Mouse (Mus musculus): ENCODE data around the gene Rpl11. TPM values are rescaled to one million over a fixed set of nuclear protein-coding genes. Genes with fewer than 3 reads are reported as not detected.

Gene Rpl11
- total RNA-seq, 2 experiments from 2014 or later = 419 to 459 TPM

GRCm38 (mm10) chr4:136027416-136028131 is 25.7 kb downstream of the Rpl11 start:
- no peak for DNase-seq

- DNase-seq = no peak
Measured at GRCm38 (mm10) chr4:136025350-136025749, 27.9 kb downstream of the Rpl11 start.

DNA sequence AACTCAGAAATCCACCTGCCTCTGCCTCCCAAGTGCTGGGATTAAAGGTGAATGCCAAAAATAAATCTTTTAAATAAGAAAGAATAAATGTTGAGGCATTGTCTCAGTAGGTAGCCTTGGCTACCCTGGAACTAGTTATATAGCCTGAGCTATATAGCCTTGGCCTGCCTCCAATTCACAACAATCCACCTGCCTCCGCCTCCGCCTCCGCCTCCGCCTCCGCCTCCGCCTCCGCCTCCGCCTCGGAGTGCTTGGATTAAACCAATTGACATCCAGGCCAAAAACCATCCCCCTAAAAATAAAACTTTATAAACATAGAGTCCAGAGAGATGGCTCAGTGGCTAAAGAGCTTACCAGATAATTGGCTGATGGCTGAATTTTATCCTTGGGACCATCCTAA is 30.3 kb downstream of the Rpl11 start:
- no peak for DNase-seq

DNA sequence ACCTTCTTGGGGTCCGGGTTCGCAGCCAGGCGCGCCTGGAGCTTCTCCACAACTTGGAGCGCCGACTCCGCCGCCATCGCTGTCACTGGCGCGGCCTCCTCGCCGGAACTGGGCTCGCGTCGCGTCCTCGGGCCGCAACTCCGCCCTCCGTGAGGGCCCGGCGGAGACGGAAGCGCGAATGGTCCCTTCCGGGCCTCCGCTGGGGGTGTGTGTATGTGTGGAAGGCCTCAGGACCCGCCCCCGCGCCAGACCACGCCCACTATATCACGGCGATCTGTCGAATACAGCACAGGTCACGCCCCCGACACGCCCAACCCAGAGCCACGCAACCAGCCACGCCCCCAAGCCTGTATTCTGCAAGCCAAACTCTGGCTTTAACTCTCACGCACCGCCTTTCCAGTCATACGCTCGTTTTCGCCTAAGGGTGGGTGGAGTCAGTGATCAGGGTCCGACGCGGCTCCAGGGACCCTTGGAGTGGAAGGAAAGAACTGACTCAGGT is 31.6 kb downstream of the Rpl11 start, which contains the start of gene Eloa:
TSS of gene Eloa (minus strand) at position 215 of the 499 bp plus-strand sequence.
- peak; percentile 100 for DNase-seq

GRCm38 (mm10) chr4:136020743-136021548 is 32.3 kb downstream of the Rpl11 start:
- DNase-seq = no peak

DNA sequence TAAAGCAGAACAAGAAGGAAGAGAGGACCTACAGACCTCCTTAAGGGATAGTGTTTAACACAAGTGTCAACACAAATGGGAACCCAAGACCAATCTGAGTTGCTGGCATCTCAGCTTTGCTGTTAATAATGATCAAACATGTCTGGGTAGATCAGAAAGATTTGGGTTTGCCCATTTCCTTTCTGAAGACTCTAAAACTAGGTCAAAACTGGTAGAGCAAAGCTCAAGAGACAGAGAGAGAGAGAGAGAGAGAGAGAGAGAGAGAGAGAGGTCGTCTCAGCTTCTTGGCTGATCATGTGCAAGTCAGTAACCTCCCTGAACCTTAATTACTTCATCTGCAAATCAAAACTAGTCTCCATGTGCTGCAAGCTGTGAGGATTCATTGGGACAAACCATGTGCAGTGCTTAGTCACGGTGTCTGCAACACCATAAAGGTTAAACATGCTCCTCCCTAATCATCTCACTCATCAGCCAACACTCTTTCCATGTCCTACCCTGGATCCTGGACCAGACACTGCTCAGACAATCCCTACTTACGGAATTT is 37.1 kb downstream of the Rpl11 start:
- no peak for DNase-seq

GRCm38 (mm10) chr4:136010586-136010985 is 42.6 kb downstream of the Rpl11 start:
- DNase-seq = no peak

GRCm38 (mm10) chr4:136008782-136009447 is 44.3 kb downstream of the Rpl11 start:
- DNase-seq = no peak

GRCm38 (mm10) chr4:136006821-136007220 is 46.4 kb downstream of the Rpl11 start:
- DNase-seq = no peak

- DNase-seq = no peak
Measured at GRCm38 (mm10) chr4:136004921-136005320, 48.3 kb downstream of the Rpl11 start.

GRCm38 (mm10) chr4:136004107-136004675 is 49.0 kb downstream of the Rpl11 start:
- no peak for DNase-seq

DNA sequence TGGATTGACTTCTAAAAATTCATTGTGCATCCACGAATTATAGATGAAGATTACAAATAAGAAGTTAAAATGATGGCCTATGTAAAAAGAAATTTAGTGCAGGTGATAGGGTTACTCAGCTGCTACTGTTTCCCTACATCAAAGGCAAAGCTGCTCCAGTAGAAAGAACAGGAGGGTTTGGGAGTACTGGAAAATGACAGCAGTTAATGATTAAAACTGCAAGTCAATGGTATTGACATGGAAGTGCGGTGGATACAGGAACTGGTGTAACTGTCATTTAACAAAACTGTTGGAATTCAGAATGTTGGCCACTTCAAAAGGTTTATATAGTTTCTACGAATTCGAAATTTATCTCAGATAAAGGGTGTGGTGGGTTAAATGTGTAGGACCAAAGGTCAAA is 58.1 kb downstream of the Rpl11 start:
- no peak for DNase-seq

DNA sequence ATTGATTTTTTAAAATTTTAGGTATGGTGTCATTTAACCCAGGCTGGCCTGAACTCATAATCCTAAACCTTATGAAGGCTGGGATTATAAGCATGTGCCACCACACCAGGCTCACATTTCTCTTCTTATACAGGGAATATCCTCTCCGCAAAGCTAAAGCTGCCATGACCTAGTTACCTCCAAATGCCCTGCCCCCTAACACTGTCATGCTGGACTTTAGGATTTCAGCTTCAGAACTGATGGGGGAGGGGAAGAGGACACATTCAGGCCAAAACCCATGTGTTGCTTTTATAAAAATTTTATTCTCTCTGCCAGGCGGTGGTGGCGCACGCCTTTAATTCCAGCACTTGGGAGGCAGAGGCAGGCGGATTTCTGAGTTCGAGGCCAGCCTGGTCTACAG is 59.3 kb downstream of the Rpl11 start:
- DNase-seq = no peak

- no peak for DNase-seq
Measured at GRCm38 (mm10) chr4:135987714-135988113, 65.5 kb downstream of the Rpl11 start.

DNA sequence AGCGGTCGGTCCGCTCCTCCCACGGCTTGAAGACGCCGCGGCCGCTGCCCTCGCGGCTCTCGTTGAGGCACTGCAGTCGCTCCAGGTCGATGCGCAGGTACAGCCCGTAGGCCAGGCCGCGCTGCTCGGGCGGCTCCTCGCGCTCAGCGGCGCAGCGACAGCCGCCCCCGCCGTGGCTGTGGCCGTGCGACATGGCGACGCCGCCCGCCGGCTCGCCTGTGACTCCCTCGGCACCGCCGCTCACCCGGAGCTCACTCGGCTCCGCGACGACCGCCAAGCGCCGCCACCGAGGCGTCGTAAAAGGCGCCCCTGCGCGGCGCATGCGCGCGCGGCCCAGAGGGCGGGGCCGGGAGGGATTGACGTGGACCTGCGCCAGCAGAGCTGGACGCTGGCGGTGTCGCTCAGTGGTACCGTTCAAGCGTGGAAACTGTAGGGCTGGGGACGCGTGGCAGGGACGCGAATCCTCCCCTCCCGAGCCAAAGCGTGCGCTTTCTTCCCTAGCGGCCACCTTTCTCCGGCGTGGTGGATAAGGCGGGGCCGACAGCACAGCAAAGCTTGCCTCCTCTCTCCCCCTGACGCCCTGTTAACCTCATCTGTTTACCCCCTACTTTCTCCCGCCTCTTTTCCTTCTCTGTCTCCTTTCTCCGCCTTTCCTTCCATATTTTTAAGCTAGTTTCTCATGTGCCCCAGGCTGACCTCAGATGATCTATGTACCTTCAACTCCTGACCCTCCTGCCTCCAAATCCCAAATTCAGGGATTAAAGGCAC is 66.1 kb downstream of the Rpl11 start, which contains the start of gene Pithd1:
TSS of gene Pithd1 (minus strand) at position 322 of the 768 bp plus-strand sequence.
- peak; percentile 93 for DNase-seq

GRCm38 (mm10) chr4:135986301-135986942 is 66.8 kb downstream of the Rpl11 start:
- no peak for DNase-seq

DNA sequence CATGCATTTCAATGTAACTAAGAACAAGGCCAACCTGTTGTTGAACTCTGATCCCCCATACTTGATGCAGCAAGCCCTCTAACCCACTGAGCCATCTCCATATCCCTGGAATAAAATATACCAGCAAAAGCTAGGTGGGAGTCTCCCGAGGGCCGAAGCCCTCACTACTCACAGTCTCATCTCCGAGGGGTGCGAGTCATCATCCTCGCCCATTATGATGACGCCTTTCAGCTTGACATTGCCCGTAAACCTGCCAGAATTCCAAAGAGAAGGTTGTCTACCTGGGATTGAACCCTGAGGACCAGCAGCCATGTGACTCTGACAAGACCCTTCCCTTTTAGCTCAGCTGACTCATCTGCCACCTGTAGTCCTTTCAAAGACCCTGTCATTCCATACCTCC is 67.5 kb downstream of the Rpl11 start:
- DNase-seq = no peak

GRCm38 (mm10) chr4:135985193-135985592 is 68.0 kb downstream of the Rpl11 start:
- no peak for DNase-seq

DNA sequence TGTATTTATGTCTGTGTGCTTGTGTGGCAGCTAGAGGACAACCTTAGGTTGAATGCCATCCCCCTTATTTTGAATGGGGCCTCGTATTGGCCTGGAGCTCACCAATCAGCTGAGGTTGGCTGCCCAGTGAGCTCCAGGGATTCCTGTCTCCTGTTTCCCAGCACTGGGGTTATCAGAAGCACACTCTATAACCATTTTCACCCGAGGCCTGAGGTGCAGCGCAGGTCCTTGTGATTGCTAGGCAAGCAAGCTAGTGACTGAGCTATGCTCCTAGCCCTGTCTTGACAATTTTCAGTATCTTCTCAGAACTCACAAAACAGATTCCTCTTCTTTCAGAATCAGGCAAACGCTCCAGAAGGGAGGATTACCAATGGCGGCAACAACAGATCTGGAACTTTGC is 68.7 kb downstream of the Rpl11 start:
- no peak for DNase-seq

- no peak for DNase-seq
Measured at GRCm38 (mm10) chr4:135981524-135982063, 71.6 kb downstream of the Rpl11 start.

Data from gastrocnemius, postnatal 10 days (tissue).